ENCODE assay signal across 21 mouse cellular contexts in the genomic region with DNA sequence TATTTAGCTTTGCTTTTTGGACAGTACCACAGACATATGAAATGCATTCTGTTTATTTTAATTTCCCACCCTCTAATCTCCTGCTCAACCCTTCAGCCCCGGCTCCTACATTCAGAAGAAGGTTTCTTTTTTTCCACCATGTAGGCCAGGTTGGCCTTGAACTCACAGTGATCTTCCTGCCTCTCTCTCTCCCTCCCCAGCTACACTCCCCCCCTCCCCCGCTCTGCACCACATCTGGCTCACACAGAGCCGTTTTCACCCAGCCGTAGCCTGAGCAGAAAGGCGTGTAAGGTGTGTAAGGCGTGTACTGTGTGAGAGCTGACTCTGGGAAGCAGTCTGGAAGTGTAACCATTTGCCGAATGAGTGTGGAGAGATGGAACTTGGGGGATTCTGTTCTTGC. TPM values are rescaled to one million over a fixed set of nuclear protein-coding genes. Genes with fewer than 3 reads are reported as not detected.
"Had no signal": no experiment of that assay in that cellular context is flagged by ENCODE, and none has a peak within 500 bp of the region (broad histone marks: within the 10 kb centered on the region; RNA-seq: fewer than 3 reads in every experiment).

No protein-coding gene starts in this region.

- H3K4me2 ChIP-seq: lung, embryonic 14.5 days; midbrain, embryonic 12.5 days; neural tube, embryonic 13.5 days; neural tube, embryonic 15.5 days had no signal

- H3K27me3 ChIP-seq: midbrain, embryonic 12.5 days; neural tube, embryonic 13.5 days; neural tube, embryonic 15.5 days had no signal

- H3K27ac ChIP-seq: midbrain, embryonic 10.5 days; midbrain, embryonic 12.5 days; neural tube, embryonic 13.5 days; neural tube, embryonic 15.5 days had no signal

- H3K4me3 ChIP-seq: midbrain, embryonic 10.5 days; midbrain, embryonic 12.5 days; myocyte; neural tube, embryonic 13.5 days; neural tube, embryonic 15.5 days had no signal

- DNase-seq: lung, adult 18-20 months; lung, embryonic 14.5 days; lung, postnatal 10 days; lung, postnatal 4 days; midbrain, embryonic 14.5 days; retina, postnatal 1 day; right cerebral cortex, adult 18-20 months; right cerebral cortex, postnatal 25 days; right cerebral cortex, postnatal 4 days; spleen, adult 18-20 months; thymus, adult 18-20 months; thymus, postnatal 14 days; thymus, postnatal 36 days had no signal

- H3K9ac ChIP-seq: lung, embryonic 14.5 days; midbrain, embryonic 12.5 days; neural tube, embryonic 13.5 days; neural tube, embryonic 15.5 days had no signal

- ATAC-seq: midbrain, embryonic 16.5 days had no signal

- H3K9me3 ChIP-seq: midbrain, embryonic 10.5 days; neural tube, embryonic 13.5 days; neural tube, embryonic 15.5 days had no signal

- H3K4me1 ChIP-seq: midbrain, embryonic 10.5 days; midbrain, embryonic 12.5 days; neural tube, embryonic 13.5 days; neural tube, embryonic 15.5 days had no signal

RNA-seq across cellular contexts. Expression of gene 1700088E04Rik, which starts 11.7 kb away (rescaled TPM):
- total RNA-seq: megakaryocyte, adult 5-6 weeks; megakaryocyte-erythroid progenitor cell, adult 5-6 weeks had no signal

RNA-seq across cellular contexts. Expression of gene Sox10, which starts 35.7 kb away (rescaled TPM):
- total RNA-seq: megakaryocyte, adult 5-6 weeks; megakaryocyte-erythroid progenitor cell, adult 5-6 weeks had no signal
- polyA plus RNA-seq: myocyte had no signal
